Mouse (Mus musculus) testis, postnatal 14 days (tissue): ENCODE data around the gene Cyb5d1.

Experiments used
- DNase-seq: peaks from one replicate; pipeline ENCODE4 v3.0.0; 2021; ENCODE audit warnings: low spot score

Gene Cyb5d1

DNA sequence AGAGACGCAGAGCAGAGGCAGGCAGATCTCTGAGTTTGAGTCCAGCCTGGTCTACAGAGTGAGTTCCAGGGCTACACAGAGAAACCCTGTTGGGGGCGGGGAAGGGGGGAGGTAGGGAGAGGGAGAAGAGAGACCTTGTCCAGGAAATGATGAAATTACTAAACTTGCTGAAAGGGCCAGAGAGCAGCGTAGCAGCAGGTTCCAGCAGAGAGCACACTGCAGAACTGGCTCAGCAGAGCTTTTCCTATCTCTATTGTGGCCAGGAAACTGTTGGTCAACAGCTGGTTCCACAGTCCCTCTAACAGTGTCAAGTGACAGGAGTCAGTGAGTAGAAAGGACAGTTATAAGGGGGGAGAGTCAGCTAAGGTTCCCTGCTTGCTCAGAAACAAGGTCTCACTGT lies 15.8 kb downstream of the Cyb5d1 start:
- DNase-seq, result no peak

DNA sequence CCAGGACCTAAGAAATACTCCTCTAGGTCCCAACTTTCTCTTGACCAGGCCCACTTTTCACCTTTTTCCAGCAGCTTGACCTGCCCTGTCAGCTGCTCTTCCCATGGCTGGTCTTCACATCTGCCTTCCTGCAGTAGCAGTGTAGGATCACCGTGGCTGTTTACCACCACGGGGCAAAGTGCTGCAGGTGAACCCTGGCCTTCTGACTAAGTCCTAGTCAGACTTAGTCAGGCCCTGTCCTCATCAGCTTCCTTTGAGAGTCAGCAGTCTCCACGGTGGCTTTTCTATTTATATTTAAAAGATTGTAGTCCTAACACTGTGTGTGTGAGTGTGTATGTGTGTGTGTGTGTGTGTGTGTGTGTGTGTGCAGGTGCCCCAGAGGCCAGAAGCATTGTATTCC lies 17.7 kb downstream of the Cyb5d1 start:
- no peak for DNase-seq

GRCm38 (mm10) chr11:69375646-69376045 lies 19.8 kb downstream of the Cyb5d1 start:
- DNase-seq, result no peak

- no peak for DNase-seq
Measured at GRCm38 (mm10) chr11:69373223-69373965, 22.0 kb downstream of the Cyb5d1 start.

DNA sequence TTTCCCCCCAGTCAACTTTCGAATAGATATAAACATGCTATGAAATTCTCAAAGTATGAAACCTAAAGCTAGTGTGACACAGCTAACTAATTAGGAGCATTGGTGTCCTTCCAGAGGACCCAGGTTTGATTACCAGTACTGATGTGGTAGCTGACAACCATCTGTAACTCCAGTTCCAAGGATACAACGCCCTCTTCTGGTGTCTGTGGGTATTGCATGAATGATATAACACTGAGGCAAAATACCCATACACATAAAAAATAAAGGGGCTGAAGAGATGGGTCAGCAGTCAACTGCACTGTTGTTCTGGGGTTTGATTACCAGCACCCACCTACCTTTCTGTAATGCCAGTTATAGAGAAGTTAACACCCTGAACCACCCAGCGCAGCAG lies 22.7 kb downstream of the Cyb5d1 start:
- DNase-seq, result no peak

- peak; percentile 33 for DNase-seq
Measured at GRCm38 (mm10) chr11:69372056-69372779, 23.2 kb downstream of the Cyb5d1 start.

GRCm38 (mm10) chr11:69371601-69372000 lies 23.8 kb downstream of the Cyb5d1 start:
- DNase-seq, result no peak

DNA sequence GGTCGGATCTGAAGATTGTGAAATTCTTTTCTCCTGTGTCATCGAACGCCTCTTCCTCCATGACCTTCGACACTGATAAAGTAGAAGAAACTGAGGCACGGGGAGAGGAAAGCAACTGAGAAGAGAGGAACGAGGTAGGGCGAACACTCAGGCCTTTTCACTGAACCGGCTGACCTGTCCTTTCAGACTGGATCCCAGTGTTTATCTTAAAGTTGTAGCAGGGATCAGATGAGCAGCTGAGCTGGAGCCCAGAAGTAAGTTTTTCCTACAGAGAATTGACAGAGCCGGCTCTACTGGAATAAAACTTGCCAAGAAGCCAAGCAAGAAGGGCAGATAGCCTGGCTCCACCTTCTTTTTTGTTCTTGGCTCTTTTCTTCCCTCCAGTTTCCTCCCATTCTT lies 24.6 kb downstream of the Cyb5d1 start:
- no peak for DNase-seq

- DNase-seq, result no peak
Measured at GRCm38 (mm10) chr11:69369990-69370816, 25.2 kb downstream of the Cyb5d1 start.

DNA sequence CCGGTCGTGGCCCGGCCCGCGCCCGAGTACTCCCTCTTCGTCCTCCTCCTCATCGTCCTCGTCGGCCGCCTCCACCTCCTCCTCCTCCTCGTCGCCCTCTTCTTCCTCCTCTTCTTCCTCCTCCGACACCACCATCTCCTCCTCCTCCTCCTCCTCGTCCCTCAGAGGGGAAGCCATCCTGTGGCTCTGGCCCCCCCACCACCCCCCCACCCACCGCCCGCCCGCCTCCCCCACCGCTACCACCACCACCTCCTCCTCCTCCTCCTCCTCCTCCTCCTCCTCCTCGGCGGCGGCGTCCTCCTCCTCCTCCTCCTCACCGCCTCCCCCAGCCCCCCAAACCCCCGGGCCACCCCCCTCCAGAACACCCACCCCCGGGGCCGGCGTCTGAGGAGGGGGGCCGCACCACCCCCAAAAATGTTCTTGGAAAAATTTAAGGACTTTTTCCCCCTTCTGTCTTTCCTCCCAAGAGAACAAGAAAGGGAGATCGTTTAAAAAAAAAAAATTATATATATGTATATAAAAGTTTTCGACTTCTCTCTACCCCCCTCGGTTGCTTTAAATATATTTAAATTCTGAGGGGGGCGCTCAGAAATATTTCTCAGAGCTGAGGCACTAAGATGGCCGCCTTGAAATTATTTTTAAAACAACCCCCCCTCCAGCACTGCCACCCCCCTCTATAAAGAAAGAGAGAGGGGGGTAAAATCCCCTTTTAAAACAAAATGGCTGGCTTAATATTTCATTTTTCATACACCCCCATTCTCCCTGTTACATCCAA lies 26.0 kb downstream of the Cyb5d1 start, which contains the start of gene Chd3:
Gene Chd3, minus strand, starts transcription at position 192 of the 775 bp plus-strand sequence.
- DNase-seq, result peak; percentile 59

DNA sequence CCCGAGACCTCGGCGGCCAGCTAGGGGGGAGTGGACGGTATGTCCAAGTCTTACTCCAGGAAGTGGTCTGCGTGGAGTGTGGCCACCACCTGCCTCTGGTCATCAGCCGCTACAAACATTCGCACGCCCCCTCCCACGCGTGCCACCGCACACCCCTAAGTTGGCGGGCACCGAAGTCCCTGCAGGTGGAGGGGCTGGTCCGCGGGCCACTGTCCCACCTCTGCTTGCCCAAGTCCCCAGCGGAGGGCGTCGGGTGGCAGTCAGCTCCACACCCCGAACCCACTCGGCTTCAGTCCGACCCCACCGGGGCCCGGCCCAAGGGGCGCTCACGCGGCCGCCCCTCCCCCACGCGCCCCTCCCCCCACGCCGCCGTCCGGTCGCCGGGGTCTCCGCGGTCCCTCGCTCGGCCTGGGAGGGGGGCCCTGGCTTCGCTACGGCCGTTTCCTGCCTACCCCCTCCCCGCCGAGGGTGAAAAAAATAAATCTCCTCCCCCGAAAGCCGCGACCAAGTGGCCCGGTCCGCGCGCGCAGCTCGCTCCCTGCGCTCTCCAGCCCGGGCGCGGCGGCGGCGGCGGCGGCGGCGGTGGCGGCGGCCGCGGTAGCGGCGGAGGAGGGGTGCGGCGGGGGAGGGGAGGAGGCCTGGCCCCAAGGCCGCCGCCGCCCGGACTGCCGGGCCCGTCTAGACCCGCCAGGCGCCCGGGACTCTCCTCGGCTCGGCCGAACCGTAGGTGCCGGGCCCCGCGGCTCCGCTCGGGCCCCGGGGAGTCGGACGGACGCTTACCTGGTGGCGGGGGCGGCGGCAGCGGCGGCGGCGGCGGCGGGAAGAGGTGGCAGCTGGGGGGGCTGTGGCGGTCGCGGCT lies 26.8 kb downstream of the Cyb5d1 start:
- DNase-seq, result peak; percentile 68

GRCm38 (mm10) chr11:69367616-69368355 lies 27.6 kb downstream of the Cyb5d1 start:
- DNase-seq, result peak; percentile 54

DNA sequence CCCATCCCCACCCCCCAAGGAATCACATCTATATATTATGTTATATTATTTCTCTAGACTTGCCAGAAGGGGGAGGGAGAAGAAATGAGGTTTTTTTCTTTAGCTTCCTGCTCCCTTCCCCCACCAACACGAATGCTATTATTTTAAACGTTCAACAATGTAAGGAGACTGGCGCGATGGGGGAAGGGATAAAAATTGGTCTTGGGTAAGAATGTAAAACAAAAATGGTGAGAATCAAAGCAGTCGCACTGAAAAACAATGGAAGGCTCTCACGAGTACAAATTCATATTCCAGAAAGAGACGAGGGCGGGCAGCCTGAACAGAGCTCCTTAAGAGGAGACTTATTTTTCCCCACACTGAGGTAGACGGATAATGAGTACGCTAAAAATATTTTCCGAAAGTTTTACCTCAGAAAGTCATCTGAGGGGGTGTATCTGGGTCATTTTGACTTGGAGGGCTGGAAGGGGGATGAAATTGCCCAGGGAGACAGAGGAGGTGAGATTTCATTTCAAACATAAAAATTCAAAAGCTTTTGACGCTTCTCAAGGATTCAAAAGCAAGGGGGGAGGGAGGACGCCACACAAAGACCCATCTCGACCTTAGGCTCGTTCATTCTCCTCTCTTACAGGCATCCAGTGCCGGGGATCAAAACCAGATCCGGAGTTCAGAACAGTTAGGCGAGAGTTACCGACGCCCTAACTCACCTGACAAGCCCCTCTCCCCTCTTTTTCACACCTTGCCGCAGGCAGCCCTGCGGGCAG lies 28.4 kb downstream of the Cyb5d1 start:
- DNase-seq, result peak; percentile 38

GRCm38 (mm10) chr11:69366157-69366854 lies 29.1 kb downstream of the Cyb5d1 start:
- DNase-seq, result peak; percentile 93

DNA sequence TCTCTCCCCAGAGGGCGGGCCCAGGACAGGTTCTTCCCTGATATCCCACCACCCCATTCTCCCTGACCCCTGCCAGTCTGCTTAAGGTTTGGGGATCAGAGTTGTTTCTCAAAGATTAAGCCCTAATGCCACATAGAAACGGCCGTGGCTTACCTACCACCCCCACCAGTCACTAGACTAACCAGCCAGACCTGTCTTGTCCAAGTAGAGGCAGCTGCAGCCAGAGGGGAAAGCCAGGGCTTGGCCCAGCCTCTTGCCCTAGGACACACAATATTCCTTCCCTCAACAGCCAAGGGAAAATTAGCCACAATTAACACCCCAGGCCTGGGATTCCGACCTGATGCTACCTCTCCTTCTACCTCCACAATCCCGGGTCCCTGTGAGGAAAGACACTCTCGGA lies 29.7 kb downstream of the Cyb5d1 start:
- no peak for DNase-seq

DNA sequence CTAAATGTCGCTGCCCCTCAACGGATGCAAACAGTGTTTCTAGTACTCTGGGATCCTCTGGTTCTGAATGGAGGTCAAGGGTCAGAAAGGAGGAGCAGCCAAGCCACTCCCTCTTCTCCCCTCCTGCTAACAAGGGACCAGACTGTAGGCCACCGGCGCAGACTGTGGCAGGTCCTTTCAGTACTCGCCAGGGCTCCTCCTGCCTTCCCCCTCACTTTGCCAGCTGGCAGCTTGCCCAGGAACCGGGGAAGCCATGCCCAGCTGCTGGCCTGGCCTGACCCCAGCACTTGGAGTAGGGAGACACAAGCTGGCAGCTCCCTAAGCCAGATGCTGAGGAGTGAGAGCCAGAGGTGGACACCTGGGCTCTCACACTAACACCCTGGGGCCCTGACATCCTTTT lies 30.5 kb downstream of the Cyb5d1 start:
- DNase-seq, result peak; percentile 92

DNA sequence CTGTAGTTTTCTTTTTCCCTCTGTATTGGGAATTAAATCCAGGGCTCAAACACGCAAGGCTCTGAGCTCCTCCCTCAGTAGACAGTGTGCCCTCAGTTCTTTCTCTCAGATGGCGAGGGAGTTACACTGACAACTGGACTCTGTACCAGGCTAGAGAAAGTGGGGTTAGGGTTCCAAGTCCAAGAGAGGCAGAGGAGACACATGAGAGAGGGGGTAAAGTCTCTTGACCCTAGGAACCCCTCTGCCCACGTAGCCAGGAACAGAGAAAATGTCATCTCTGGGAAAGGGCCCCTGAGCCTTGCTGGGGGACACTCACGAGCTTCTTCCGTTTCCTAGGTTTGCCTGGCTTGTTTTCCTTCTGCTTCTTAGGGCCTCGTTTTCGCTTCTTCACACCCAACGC lies 31.1 kb downstream of the Cyb5d1 start:
- no peak for DNase-seq

DNA sequence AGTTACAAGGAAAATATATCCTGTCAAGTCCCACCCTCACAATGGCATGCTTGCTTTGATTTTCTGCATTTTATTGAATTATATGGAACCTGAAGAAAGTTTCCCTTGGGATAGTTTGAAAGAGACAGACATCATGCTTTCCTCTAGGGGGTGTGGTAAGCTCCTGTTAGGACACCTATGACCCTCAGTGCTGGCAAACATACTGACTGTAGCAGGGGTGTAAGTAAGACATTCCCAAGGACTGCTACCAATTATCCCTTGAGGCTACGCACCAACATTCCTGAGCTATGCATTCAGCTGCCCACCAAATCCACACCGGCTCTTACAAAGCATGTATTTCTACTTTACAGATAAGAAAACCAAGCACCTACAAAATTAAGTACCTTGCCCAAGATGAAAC lies 33.0 kb downstream of the Cyb5d1 start:
- no peak for DNase-seq

DNA sequence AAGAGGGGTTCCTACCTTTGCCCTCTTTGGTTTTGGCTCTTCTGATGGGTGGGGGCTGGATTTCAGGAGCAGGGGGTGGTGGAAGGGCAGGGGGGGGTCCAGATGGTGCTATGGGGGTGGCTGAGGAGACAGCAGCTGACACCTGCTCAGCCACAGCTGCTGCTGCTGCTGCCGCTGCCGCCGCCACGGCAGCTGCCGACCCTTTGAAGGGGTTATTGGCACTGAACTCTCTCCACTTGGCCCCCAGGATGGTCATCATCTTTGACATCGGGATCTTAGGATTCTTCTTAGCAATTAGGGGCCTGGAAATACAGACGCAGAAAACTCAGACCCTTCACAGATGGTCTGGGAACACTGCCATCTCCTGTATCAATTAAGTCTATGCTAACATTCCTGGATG lies 33.4 kb downstream of the Cyb5d1 start:
- DNase-seq, result no peak
